Mouse (Mus musculus) large intestine, adult 2 months (tissue): ENCODE measurements around the gene Xrra1. TPM values are rescaled to one million over a fixed set of nuclear protein-coding genes. Genes with fewer than 3 reads are reported as not detected.

Experiments
- polyA plus RNA-seq: library from polyadenylated mRNA; depleted of rRNA; stranded (reverse); fragments of >200 nt; gene quantifications from 2 replicates; pipeline ENCODE4 v1.2.3, GENCODE M21; 2012; rRNA removed

Xrra1 gene
- polyA plus RNA-seq, 1 experiment, result 0.21 TPM

Other genes starting within 250 kb of the Xrra1 start
- gene Tpbgl, start 232.0 kb upstream of the Xrra1 start, polyA plus RNA-seq, result 1.8 and 2.2 TPM in 2 replicates
- 25.2 and 43.8 TPM in 2 replicates for gene Slco2b1, start 147.8 kb upstream of the Xrra1 start, polyA plus RNA-seq
- gene Olfr520, start 128.8 kb upstream of the Xrra1 start, polyA plus RNA-seq, result not detected in 2 replicates
- not detected in 2 replicates for gene Olfr521, start 95.6 kb upstream of the Xrra1 start, polyA plus RNA-seq
- 1.1 and 2.2 TPM in 2 replicates for gene Neu3, start 30.7 kb upstream of the Xrra1 start, polyA plus RNA-seq
- 49.4 and 60.5 TPM in 2 replicates for gene Spcs2, start 4.3 kb downstream of the Xrra1 start, polyA plus RNA-seq
- gene Rnf169, start 121.3 kb downstream of the Xrra1 start, polyA plus RNA-seq, result 2.7 and 3.6 TPM in 2 replicates
- gene Chrdl2, start 147.1 kb downstream of the Xrra1 start, polyA plus RNA-seq, result 0.87 and 0.92 TPM in 2 replicates